Mouse (Mus musculus) testis, adult 2 months (tissue): ENCODE results near the gene Clpsl2. TPM values are rescaled to one million over a fixed set of nuclear protein-coding genes. Genes with fewer than 3 reads are reported as not detected.
"Not testable (repeated sequence)": the region's sequence is repeated elsewhere in the genome, so short reads cannot be mapped to it uniquely, and the experiment has no call there.

Experiments
- H3K27ac ChIP-seq: fragments of 200-500 bp; 2 replicates; pipeline ENCODE4 v1.5.1; 2012; ENCODE audit warnings: low read depth, low read length; ENCODE audit not compliant: control insufficient read depth, insufficient read depth
- H3K27me3 ChIP-seq: fragments of 200-500 bp; 2 replicates; pipeline ENCODE4 v1.6.1; 2012; ENCODE audit warnings: mild to moderate bottlenecking, low read length, moderate library complexity; ENCODE audit not compliant: control insufficient read depth, insufficient read depth
- H3K36me3 ChIP-seq: fragments of 200-500 bp; 2 replicates; pipeline ENCODE4 v1.6.1; 2012; ENCODE audit warnings: mild to moderate bottlenecking, low read length; ENCODE audit not compliant: control insufficient read depth, insufficient read depth
- H3K4me1 ChIP-seq: fragments of 200-500 bp; 2 replicates; pipeline ENCODE4 v1.6.1; 2012; ENCODE audit warnings: low read length; ENCODE audit not compliant: control insufficient read depth, insufficient read depth
- H3K4me3 ChIP-seq: fragments of 200-500 bp; 2 replicates; pipeline ENCODE4 v1.5.1; 2012; ENCODE audit warnings: low read depth, mild to moderate bottlenecking, low read length, moderate library complexity, mixed read lengths; ENCODE audit not compliant: control insufficient read depth
- CTCF ChIP-seq: fragments of 200-500 bp; IDR thresholded peaks from 2 replicates; pipeline ENCODE4 v1.5.1; 2012; ENCODE audit warnings: low read depth, mild to moderate bottlenecking, inconsistent platforms, low read length, moderate library complexity; ENCODE audit not compliant: control insufficient read depth, insufficient read depth, insufficient replicate concordance
- POLR2A ChIP-seq: fragments of 200-500 bp; IDR thresholded peaks from 2 replicates; pipeline ENCODE4 v1.6.1; 2012; ENCODE audit warnings: low read depth, mild to moderate bottlenecking, inconsistent platforms, low read length, moderate library complexity; ENCODE audit not compliant: control insufficient read depth
- polyA plus RNA-seq: library from polyadenylated mRNA; depleted of rRNA; stranded (reverse); fragments of >200 nt; gene quantifications from 2 replicates; pipeline ENCODE4 v1.2.3, GENCODE M21; 2012

The Clpsl2 gene
- polyA plus RNA-seq, 1 experiment: not detected

DNA sequence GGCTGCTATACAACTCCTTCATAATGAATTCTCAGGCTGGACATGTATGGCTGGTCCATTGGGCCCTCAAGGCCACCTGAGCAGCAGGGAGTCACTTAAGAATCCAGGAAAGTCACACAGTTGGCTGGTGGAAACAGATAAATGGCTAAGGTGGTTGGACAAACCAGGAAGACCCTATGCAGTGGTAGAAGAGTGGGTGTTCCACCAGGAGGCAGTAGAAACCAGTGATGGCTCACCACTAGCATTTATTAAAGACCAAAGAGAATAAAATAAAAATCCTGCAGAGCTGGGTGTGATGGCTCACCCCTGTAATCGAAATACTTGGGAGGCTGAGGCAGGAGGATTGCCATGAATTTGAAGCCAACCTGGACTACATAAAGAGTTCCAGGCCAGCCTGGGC lies 2.3 kb upstream of the Clpsl2 start:
- no peak overlapping the region for H3K4me3 ChIP-seq
- no peak overlapping the region for H3K27ac ChIP-seq
- H3K27me3 ChIP-seq: no peaks in the 10 kb centered on the region
- peaks cover 4% of the 10 kb centered on the region for H3K4me1 ChIP-seq
- H3K36me3 ChIP-seq: no peaks in the 10 kb centered on the region
- no peak for TF ChIP-seq CTCF
- no peak for TF ChIP-seq POLR2A

DNA sequence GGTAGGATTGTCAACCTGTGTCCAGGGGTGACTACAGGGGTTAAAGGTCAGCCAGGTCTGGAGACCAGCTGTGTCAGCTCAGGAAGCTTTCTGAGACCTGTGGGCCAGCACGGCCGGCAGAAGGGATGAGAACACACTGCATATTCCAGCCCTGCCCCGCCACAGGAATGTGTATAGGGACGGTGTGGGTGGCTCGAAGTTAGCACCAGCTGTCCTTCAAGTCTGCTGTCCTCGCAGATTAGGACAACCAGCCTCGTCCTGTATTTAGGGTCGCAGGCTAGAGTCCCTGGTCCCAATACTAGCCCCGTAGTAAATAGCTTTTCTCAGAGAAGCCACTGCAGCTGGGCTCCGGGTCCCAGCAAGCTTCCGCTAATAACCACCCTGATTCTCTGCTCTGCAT lies 661 bp upstream of the Clpsl2 start:
- Histone ChIP-seq H3K36me3 (no peaks in the 10 kb centered on the region), H3K4me3 (no peak overlapping the region), H3K27me3 (no peaks in the 10 kb centered on the region), H3K27ac (no peak overlapping the region), H3K4me1 (peaks cover 10% of the 10 kb centered on the region)
- TF ChIP-seq CTCF (no peak), POLR2A (no peak)

DNA sequence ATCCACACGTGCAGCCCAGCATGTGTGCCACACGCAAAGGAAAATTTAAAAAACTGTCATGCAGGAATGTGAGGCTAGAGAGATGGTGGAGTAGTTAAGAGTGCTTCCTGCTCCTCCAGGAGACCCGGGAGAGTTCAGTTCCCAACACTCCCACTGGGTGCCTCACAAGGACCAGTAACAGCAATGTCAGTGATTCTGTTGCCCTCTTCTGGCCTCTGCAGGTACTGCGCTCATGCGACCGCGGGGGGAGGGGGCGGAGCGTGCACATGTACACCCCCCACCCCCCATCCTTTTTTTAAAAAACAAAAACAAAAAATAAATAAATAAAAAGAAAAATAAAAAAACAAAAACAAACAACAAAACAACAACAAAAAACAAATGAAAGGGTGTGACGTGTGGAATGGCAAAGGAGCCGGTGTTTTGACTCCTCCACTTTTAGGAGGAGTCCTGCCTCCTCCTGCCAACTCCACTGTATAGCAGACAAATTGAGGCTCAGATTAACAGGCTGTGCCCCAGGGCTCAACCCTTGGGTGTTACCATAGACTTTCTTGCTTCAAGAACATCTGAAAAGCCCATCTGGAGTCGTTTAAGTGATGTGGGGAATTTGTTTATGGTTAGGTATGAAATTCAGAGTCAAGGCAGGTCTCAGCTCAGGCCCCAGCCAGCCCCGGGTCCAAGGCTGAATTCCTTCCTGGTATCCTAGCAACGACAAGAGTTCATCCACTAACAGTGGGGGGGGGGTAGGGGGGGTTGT lies 4.0 kb downstream of the Clpsl2 start:
- no peak overlapping the region for H3K4me3 ChIP-seq
- H3K27ac ChIP-seq: no peak overlapping the region
- TF ChIP-seq CTCF: peak; percentile 89
- TF ChIP-seq POLR2A: no peak

GRCm38 (mm10) chr17:28554021-28554420 lies 4.8 kb downstream of the Clpsl2 start:
- H3K27me3 ChIP-seq, H3K4me3 ChIP-seq, H3K4me1 ChIP-seq, H3K36me3 ChIP-seq, H3K27ac ChIP-seq: not testable (repeated sequence)

More for the DNA sequence above, 4.0 kb downstream of the Clpsl2 start:
- H3K27me3 ChIP-seq: no peaks in the 10 kb centered on the region
- peaks cover 11% of the 10 kb centered on the region for H3K4me1 ChIP-seq
- H3K36me3 ChIP-seq: no peaks in the 10 kb centered on the region

- Histone ChIP-seq H3K27me3 (no peaks in the 10 kb centered on the region), H3K36me3 (no peaks in the 10 kb centered on the region), H3K4me3 (no peak overlapping the region), H3K27ac (no peak overlapping the region), H3K4me1 (peaks cover 7% of the 10 kb centered on the region)
- TF ChIP-seq CTCF: no peak
- no peak for TF ChIP-seq POLR2A
These were observed 7.6 kb downstream of the Clpsl2 start for GRCm38 (mm10) chr17:28556635-28557396.

DNA sequence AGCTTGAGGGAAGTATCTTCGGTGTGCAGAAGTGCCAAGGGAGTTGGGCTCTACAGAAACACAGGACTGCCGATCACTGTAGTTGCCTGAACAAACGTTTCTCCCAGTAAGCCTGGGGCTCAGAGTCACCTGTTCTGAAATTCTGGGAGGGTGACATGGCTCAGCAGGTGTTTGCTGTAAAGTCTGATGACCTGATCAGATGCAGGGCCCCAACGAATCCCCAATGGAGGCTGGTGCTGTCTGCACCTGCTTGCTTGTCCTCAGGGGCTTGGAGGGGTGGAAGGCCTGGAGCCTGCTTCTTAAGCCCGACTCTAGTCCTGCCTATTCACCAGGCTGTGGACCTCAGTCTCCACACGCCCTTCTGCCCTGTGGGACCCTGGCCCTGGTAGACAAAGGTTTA lies 8.6 kb downstream of the Clpsl2 start:
- H3K27ac ChIP-seq: no peak overlapping the region
- no peaks in the 10 kb centered on the region for H3K27me3 ChIP-seq
- TF ChIP-seq CTCF (no peak), POLR2A (no peak)
- H3K4me1 ChIP-seq: peaks cover 6% of the 10 kb centered on the region
- H3K36me3 ChIP-seq: no peaks in the 10 kb centered on the region
- no peak overlapping the region for H3K4me3 ChIP-seq

GRCm38 (mm10) chr17:28560598-28560997 lies 11.4 kb downstream of the Clpsl2 start, which contains the start of gene Clps:
Gene Clps (minus strand): TSS chr17:28560766.
- H3K4me1 ChIP-seq: no peaks in the 10 kb centered on the region
- H3K27ac ChIP-seq: no peak within 1 kb of the TSS
- TF ChIP-seq POLR2A (no peak), CTCF (no peak)
- H3K27me3 ChIP-seq: no peaks in the 10 kb centered on the region
- no peaks in the 10 kb centered on the region for H3K36me3 ChIP-seq
- no peak within 1 kb of the TSS for H3K4me3 ChIP-seq

GRCm38 (mm10) chr17:28561613-28562012 lies 12.4 kb downstream of the Clpsl2 start:
- Histone ChIP-seq H3K36me3 (no peaks in the 10 kb centered on the region), H3K27me3 (no peaks in the 10 kb centered on the region), H3K27ac (no peak overlapping the region), H3K4me3 (no peak overlapping the region), H3K4me1 (no peaks in the 10 kb centered on the region)
- TF ChIP-seq POLR2A (no peak), CTCF (no peak)
